Mouse (Mus musculus): ENCODE results near the gene Ppp1r1b. TPM values are rescaled to one million over a fixed set of nuclear protein-coding genes. Genes with fewer than 3 reads are reported as not detected.
A peak's percentile ranks its signal among the peaks of the same experiment; 100 is the strongest.

Gene Ppp1r1b
- polyA plus RNA-seq, 1 experiment from 2014 or later, result 30.4 TPM

DNA sequence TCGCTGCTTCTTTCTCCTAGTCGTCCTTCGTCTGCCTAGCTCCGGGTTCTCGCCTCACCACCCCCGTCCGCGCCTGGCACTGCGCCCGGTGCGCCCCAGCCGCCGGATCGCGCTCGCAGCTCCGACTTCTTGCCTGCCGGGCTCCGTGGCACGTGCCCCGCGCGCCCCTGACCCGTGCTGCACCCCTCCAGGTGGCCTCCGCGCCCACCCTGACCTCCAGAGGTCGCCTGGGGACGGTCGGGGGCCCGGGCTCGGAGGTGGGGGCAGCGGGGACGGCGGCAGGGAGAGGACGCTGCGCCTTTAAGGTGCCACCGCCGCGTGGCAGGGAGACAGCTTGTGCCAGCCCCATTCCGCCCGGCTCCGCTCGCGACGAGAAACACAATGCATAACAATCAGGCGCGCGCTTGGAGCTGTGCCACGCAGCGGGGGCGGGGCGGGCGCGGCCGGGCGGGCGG lies 9.7 kb upstream of the Ppp1r1b start:
- no peak for ATAC-seq (ENCODE audit: insufficient number of reproducible peaks, low FRiP score)
- 1% methylated on average over 49 of the region's 57 CpGs for WGBS
- no peak overlapping the region for H3K27ac ChIP-seq (ENCODE audit: poor library complexity, severe bottlenecking)

DNA sequence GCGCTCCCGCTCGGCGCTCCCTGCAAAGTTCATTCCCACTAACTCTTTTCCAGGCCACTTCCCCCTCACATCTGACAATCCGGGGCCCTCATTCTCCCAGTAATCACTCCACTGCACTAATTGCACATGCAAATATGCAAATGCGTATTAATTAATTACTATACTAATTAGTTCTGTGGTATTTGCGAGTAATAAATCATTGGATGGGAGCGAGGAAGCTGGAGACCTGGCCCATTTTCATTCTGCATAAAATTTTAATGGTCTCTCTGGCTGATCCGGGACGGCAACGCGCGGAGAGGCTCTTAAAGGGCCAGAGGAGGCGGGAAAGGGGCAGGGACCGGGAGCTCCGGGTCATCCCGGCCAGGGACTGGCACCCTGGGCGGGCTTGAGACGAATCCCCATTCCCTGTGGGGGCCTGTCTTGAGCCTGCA lies 9.1 kb upstream of the Ppp1r1b start:
- Histone ChIP-seq H3K36me3 (no peaks in the 10 kb centered on the region), H3K4me2 (peak overlapping the region; percentile 92), H3K4me1 (replicated peaks) (peaks cover 24% of the 10 kb centered on the region), H3K4me3 (peak overlapping the region; percentile 58), H3K27me3 (replicated peaks) (peaks cover 85% of the 10 kb centered on the region), H3K9ac (peak overlapping the region; percentile 68), H3K27ac (ENCODE audit: poor library complexity, severe bottlenecking) (no peak overlapping the region), H3K9me3 (replicated peaks) (no peaks in the 10 kb centered on the region)
- ATAC-seq (ENCODE audit: insufficient number of reproducible peaks, low FRiP score), result no peak
- under 1% methylated on average over 19 of the region's 19 CpGs for WGBS

More for the DNA sequence above, 9.7 kb upstream of the Ppp1r1b start:
- H3K9ac ChIP-seq, result peak overlapping the region; percentile 68
- H3K36me3 ChIP-seq, result no peaks in the 10 kb centered on the region
- no peaks in the 10 kb centered on the region for H3K9me3 ChIP-seq (replicated peaks)
- H3K27me3 ChIP-seq (replicated peaks), result peaks cover 87% of the 10 kb centered on the region
- peak overlapping the region; percentile 58 for H3K4me3 ChIP-seq
- H3K4me1 ChIP-seq (replicated peaks), result peaks cover 24% of the 10 kb centered on the region
- H3K4me2 ChIP-seq, result peak overlapping the region; percentile 92

DNA sequence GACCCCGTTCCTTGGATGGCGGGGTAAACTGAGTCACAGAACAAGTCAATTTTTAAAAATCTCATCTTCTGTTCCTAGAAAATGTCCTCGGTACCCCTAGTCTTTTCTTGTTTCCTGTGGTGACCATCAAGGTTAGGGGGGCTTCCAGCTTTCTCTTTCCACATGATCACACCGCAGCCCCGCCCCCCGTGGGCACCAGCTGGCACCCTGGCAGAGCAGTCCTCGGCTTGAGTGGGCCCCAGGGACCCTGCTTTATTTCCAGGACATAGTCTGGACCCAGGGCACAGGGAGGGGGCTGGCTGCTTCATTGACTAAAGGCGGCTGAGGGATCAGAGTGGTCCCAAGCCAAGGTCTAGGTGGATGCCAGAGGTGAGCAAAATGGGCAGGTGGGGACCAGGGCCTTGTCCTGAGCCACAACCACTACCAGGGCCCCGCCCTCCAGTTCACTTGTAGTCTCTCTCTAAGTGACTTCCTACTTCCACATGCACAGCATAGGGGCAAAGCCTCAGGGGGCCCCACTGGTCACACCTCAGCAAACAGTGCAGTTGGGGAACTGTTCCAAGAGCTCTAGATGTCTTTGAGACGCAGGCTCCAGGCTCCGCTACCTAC lies 8.4 kb upstream of the Ppp1r1b start:
- Histone ChIP-seq H3K27ac (ENCODE audit: poor library complexity, severe bottlenecking) (no peak overlapping the region), H3K27me3 (replicated peaks) (peaks cover 82% of the 10 kb centered on the region), H3K36me3 (no peaks in the 10 kb centered on the region), H3K4me3 (peak overlapping the region; percentile 58), H3K4me2 (peak overlapping the region; percentile 92), H3K9me3 (replicated peaks) (no peaks in the 10 kb centered on the region), H3K9ac (no peak overlapping the region), H3K4me1 (replicated peaks) (peaks cover 17% of the 10 kb centered on the region; the same call in 1 of the 2 replicates)
- ATAC-seq (ENCODE audit: insufficient number of reproducible peaks, low FRiP score), result no peak
- WGBS, result 12% methylated on average over 11 of the region's 11 CpGs

DNA sequence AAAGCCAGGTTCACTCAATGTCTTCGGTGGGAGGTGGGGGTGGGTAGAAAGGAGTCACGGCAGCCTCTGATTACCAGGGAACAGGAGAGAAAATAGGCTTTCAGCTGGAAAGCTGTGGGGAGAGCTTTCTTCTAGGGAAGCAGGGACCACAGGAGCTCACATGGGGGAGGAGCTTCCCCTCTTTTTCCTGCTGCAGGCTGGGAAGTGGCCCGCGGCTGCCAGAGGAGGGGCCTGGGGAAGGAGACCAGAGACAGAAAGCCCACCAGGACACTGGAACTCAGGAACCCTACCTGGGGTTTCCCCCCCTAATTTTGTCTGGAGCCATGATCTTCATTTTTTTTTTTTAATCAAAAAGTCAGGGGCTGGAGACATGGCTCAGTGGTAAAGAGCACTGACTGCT lies 7.6 kb upstream of the Ppp1r1b start:
- Histone ChIP-seq H3K36me3 (no peaks in the 10 kb centered on the region), H3K9me3 (replicated peaks) (no peaks in the 10 kb centered on the region), H3K4me3 (no peak overlapping the region), H3K9ac (no peak overlapping the region), H3K4me2 (no peak overlapping the region), H3K27me3 (replicated peaks) (peaks cover 73% of the 10 kb centered on the region), H3K27ac (ENCODE audit: poor library complexity, severe bottlenecking) (no peak overlapping the region), H3K4me1 (replicated peaks) (peaks cover 14% of the 10 kb centered on the region; the same call in 1 of the 2 replicates)
- 11% methylated on average over 4 of the region's 4 CpGs for WGBS
- no peak for ATAC-seq (ENCODE audit: insufficient number of reproducible peaks, low FRiP score)

DNA sequence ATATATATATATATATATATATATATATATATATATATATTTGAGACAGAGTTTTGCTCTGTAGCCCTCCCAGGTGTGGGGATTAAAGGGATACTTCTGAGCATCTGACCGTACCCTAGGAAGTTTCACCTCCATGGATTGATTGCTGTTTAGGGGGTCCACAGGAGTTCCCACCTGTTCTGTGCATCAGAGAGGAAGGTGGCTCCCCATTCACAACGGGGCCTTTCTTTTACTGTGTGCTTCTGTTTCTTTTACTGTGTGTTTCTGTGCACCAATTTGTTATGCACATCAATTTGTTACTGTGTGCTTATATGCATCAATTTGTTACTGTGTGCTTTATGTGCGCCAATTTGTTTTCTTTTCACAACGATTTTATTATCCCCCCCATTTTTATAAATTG lies 7.0 kb upstream of the Ppp1r1b start:
- no peak overlapping the region for H3K4me2 ChIP-seq
- ATAC-seq (ENCODE audit: insufficient number of reproducible peaks, low FRiP score), result no peak
- H3K9ac ChIP-seq, result no peak overlapping the region
- no peaks in the 10 kb centered on the region for H3K9me3 ChIP-seq (replicated peaks)
- no peak overlapping the region for H3K4me3 ChIP-seq
- peaks cover 70% of the 10 kb centered on the region for H3K27me3 ChIP-seq (replicated peaks)
- peaks cover 17% of the 10 kb centered on the region; the same call in 1 of the 2 replicates for H3K4me1 ChIP-seq (replicated peaks)
- H3K36me3 ChIP-seq, result no peaks in the 10 kb centered on the region
- 59% methylated on average over 4 of the region's 4 CpGs for WGBS
- no peak overlapping the region for H3K27ac ChIP-seq (ENCODE audit: poor library complexity, severe bottlenecking)

DNA sequence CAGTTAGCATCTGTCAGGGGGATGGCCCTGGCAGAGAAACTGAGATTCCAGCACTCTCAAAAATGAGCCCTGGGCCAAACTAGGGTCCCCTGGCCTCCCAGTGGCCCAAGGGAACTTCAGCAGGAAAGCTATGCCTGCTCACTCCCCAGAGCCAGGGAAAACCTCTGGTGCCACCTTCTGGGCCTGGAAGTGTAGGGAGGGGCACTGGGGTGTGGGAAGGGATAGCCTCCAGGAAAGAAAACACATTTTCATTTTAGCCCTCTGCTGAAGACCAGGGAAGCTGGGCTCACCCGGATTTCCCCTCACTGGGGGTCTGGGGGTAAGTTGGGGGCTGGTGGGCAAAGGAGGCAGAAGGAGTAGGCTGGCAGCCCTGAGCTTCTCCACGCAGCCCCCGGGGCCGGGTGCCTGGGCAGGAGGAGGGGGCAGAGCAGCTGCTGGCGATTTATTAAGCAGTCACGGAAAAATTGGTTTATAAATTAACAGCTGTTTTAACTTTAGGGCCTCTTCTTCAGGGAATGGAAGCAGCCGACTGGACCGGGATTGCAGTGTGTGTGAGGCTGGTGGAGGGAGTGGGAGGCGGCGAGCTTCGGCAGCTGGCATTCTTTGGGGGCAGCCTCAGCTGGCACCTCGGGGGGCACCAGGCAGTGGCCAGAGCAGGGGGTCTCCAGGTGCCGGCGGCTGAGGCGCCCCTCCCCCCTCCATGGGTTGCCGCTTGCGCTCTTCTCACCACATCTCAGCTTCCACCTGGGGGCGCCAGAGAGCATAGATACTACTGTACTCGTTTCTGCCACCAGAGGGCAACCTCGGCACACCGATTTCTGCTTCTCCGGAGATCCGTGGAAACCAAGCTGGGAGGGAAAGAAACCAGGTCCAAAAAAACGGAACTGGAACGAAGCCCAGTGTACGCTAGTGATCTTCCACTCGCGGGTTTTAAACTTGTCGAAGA lies 5.9 kb upstream of the Ppp1r1b start:
- Histone ChIP-seq H3K9ac (peak overlapping the region; percentile 65), H3K9me3 (replicated peaks) (no peaks in the 10 kb centered on the region)

DNA sequence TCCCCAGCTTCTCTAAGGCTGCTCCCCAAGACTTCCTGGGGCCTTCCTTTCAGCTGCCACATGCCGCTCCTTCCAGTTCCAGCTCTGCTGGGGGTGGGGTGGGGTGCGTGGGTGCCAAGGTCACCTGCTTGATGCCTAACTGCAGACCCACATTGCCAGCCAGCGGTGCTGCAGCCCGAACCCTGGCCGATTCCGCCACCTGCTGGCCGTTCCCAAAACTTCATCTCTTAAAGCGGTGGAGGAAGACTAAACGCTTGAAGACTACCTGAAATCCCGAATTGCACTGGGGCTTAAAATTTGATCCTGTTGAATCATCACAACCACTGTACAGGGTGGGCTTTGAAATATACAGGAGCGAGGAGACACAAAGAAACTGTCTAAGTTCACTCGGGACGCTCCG lies 3.0 kb upstream of the Ppp1r1b start:
- Histone ChIP-seq H3K4me3 (peak overlapping the region; percentile 30), H3K27me3 (replicated peaks) (peaks cover 69% of the 10 kb centered on the region), H3K9ac (no peak overlapping the region), H3K4me1 (replicated peaks) (peaks cover 34% of the 10 kb centered on the region), H3K9me3 (replicated peaks) (no peaks in the 10 kb centered on the region), H3K36me3 (no peaks in the 10 kb centered on the region), H3K27ac (ENCODE audit: poor library complexity, severe bottlenecking) (no peak overlapping the region), H3K4me2 (peak overlapping the region; percentile 66)
- whole genome bisulfite sequencing, result 2% methylated on average over 14 of the region's 14 CpGs
- no peak for ATAC-seq (ENCODE audit: insufficient number of reproducible peaks, low FRiP score)

More for the DNA sequence above, 5.9 kb upstream of the Ppp1r1b start:
- WGBS, result 2% methylated on average over 29 of the region's 29 CpGs
- Histone ChIP-seq H3K4me3 (peak overlapping the region; percentile 42), H3K27ac (ENCODE audit: poor library complexity, severe bottlenecking) (no peak overlapping the region), H3K4me1 (replicated peaks) (peaks cover 26% of the 10 kb centered on the region), H3K4me2 (peak overlapping the region; percentile 84), H3K27me3 (replicated peaks) (peaks cover 69% of the 10 kb centered on the region), H3K36me3 (no peaks in the 10 kb centered on the region)
- ATAC-seq (ENCODE audit: insufficient number of reproducible peaks, low FRiP score), result peak; percentile 57

DNA sequence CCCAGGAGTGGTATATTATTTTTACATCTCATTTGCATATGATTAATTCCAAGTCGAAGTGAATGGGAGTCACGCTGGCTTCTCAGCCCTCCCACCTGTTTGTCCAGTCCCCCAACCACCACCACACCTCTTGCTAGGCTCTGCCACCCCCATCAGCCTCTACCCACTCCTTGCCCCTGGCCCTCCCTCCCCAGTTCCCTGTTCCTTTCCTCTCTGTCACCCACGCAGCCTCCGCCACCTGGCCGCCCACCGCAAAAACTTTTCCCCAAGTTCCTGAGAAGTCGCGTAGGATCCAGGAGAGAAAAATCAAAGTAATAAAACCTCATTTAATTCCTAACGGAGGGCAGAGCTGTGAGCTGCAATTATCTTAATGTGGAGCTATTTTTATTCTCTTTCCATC lies 2.0 kb upstream of the Ppp1r1b start:
- H3K4me2 ChIP-seq, result peak overlapping the region; percentile 66; the same call in 1 of the 2 replicates
- ATAC-seq (ENCODE audit: insufficient number of reproducible peaks, low FRiP score), result no peak
- H3K4me1 ChIP-seq (replicated peaks), result peaks cover 38% of the 10 kb centered on the region
- H3K36me3 ChIP-seq, result no peaks in the 10 kb centered on the region
- H3K4me3 ChIP-seq, result 0 out of 2 replicates have a peak overlapping the region, but pooled peaks have one; percentile 4
- no peak overlapping the region for H3K9ac ChIP-seq
- 15% methylated on average over 9 of the region's 9 CpGs for WGBS
- no peak overlapping the region for H3K27ac ChIP-seq (ENCODE audit: poor library complexity, severe bottlenecking)
- no peaks in the 10 kb centered on the region for H3K9me3 ChIP-seq (replicated peaks)
- peaks cover 71% of the 10 kb centered on the region for H3K27me3 ChIP-seq (replicated peaks)

DNA sequence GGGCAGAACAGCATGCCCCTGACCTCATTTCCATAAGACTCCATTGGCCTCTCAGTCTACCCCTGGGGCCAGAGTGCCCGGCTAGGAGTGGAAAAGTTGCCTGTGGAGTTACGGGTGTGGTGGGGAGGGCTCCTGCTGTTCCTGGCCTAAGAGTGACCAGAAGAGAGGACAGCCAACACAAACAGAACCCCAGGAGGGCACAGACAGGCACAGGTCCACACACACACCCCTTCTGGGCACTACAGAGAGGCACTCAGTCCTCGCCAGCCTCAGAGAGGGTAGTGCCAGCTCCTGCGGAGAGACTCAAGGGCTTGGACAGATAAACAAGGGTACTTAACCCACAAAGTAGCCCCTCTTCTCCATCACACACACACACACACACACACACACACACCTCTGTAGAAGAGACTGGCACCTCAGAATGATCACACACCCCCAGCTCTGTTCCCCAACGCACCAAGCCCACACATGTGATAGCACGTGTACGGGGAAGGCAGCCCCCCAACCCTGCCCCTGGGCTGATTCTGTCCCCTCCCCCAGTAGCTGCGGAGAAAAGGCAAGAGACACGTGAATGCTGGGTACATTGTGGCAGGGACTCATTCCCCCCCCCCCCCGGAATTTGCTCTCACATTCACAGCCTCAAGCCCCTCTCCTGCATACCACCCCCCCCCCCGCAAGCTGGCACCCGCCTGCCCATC lies 670 bp upstream of the Ppp1r1b start:
- Histone ChIP-seq H3K4me1 (replicated peaks) (peaks cover 33% of the 10 kb centered on the region), H3K36me3 (no peaks in the 10 kb centered on the region), H3K4me3 (peak overlapping the region; percentile 61), H3K4me2 (peak overlapping the region; percentile 90), H3K9me3 (replicated peaks) (no peaks in the 10 kb centered on the region), H3K27me3 (replicated peaks) (peaks cover 72% of the 10 kb centered on the region), H3K9ac (no peak overlapping the region), H3K27ac (ENCODE audit: poor library complexity, severe bottlenecking) (no peak overlapping the region)
- no peak for ATAC-seq (ENCODE audit: insufficient number of reproducible peaks, low FRiP score)
- 7% methylated on average over 12 of the region's 12 CpGs for WGBS

DNA sequence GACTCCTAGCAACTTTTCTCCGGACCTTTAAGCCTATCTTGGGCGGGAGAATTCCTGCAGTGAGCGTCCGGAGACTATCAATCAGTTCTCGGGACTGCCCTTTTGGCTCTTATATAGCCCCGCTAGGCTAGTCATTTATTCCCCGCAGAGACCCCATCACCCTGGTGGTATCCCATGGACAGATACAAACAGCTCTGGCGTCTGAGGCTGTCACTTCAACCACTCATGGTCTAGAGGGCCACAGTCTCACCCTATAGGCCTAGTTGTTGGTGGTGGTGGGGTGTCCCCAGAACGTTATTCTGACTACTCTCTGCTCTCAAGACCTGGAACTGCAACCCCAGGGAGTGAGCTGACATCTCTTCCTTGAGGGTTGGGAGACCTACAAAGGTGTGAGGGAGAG lies 1.1 kb downstream of the Ppp1r1b start:
- WGBS, result 11% methylated on average over 9 of the region's 9 CpGs
- Histone ChIP-seq H3K4me2 (peak overlapping the region; percentile 90), H3K27me3 (replicated peaks) (peaks cover 84% of the 10 kb centered on the region), H3K27ac (ENCODE audit: poor library complexity, severe bottlenecking) (no peak overlapping the region), H3K9me3 (replicated peaks) (no peaks in the 10 kb centered on the region), H3K4me1 (replicated peaks) (peaks cover 33% of the 10 kb centered on the region), H3K4me3 (peak overlapping the region; percentile 61), H3K36me3 (no peaks in the 10 kb centered on the region), H3K9ac (peak overlapping the region; percentile 72)
- ATAC-seq (ENCODE audit: insufficient number of reproducible peaks, low FRiP score), result no peak
